Mouse (Mus musculus) intestine, embryonic 16.5 days (tissue): Measurements from ENCODE around the gene Capzb. TPM values are rescaled to one million over a fixed set of nuclear protein-coding genes. Genes with fewer than 3 reads are reported as not detected.

Experiments
- ATAC-seq: fragments of 200-750 bp; cut with Nextera tagmentation; 2 replicates; pipeline ENCODE4 v1.8.0; 2017; ENCODE audit warnings: moderate TSS enrichment, moderate library complexity
- H3K27ac ChIP-seq: fragments of 300-500 bp; sonication (generic); 2 replicates; pipeline ENCODE4 v1.5.1; 2014; ENCODE audit warnings: mild to moderate bottlenecking, low read length
- H3K27me3 ChIP-seq: fragments of 300-500 bp; sonication (generic); replicated peaks from 2 replicates; pipeline ENCODE4 v1.6.1; 2014; ENCODE audit warnings: low read length, control low read depth, mixed read lengths; ENCODE audit not compliant: control insufficient read depth, insufficient read depth
- H3K36me3 ChIP-seq: fragments of 300-500 bp; sonication (generic); 2 replicates; pipeline ENCODE4 v1.6.1; 2014; ENCODE audit warnings: low read length, control low read depth; ENCODE audit not compliant: control insufficient read depth, insufficient read depth
- H3K4me1 ChIP-seq: fragments of 300-500 bp; sonication (generic); 2 replicates; pipeline ENCODE4 v1.6.1; 2014; ENCODE audit warnings: low read length, control low read depth, mixed read lengths; ENCODE audit not compliant: control insufficient read depth, insufficient read depth
- H3K4me2 ChIP-seq: fragments of 300-500 bp; sonication (generic); 2 replicates; pipeline ENCODE4 v1.6.1; 2014; ENCODE audit warnings: low read depth, low read length, control low read depth
- H3K4me3 ChIP-seq: fragments of 300-500 bp; sonication (generic); 2 replicates; pipeline ENCODE4 v1.5.1; 2014; ENCODE audit warnings: mild to moderate bottlenecking, low read length
- H3K9ac ChIP-seq: fragments of 300-500 bp; sonication (generic); 2 replicates; pipeline ENCODE4 v1.6.1; 2014; ENCODE audit warnings: low read depth, low read length
- H3K9me3 ChIP-seq: fragments of 300-500 bp; sonication (generic); 2 replicates; pipeline ENCODE4 v1.6.1; 2016; ENCODE audit warnings: low read length, control low read depth; ENCODE audit not compliant: control insufficient read depth
- WGBS: fragments of 180-500 bp; shearing (Covaris S2); extraction: QIAGEN DNeasy Blood & Tissue Kit; methylation state at CpG from one replicate; pipeline ENCODE4 v1.1.7; 2014; 5-methylcytosine and 5-hydroxymethylcytosine counted together
- polyA plus RNA-seq: library from polyadenylated mRNA; unstranded; fragments of >200 nt; fragmentation: Nextera tagmentation; extraction: Ambion mirVana; gene quantifications from 2 replicates; pipeline ENCODE4 v1.2.1, GENCODE M21; 2015

Gene Capzb
- polyA plus RNA-seq, 1 experiment from 2014 or later, result 454 TPM

DNA sequence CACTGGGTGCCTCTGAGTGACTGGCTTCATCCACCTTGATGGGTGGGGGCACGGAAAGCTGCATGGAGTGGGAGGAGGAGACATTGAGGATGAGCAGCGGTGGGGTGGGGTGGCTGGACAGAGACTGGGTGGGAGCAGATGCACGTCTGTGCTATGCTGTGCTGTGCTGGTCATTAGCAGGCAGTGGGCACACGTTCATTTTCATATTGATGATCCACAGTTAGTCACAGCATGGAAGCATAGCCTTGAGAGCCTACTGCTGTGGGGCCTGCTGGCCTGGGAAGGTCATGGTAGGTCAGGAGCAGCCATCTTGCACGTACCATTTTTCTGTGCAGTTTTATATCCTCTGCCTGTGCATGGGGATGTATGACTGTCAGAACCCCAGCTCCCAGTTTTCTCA is 56.0 kb downstream of the Capzb start:
- H3K9me3 ChIP-seq, result no peaks in the 10 kb centered on the region
- no peaks in the 10 kb centered on the region; the same call in none of the 2 replicates for H3K36me3 ChIP-seq
- H3K4me2 ChIP-seq, result no peak overlapping the region
- peak overlapping the region; percentile 92 for H3K27ac ChIP-seq
- 69% methylated on average over 5 of the region's 5 CpGs for WGBS
- peaks cover 83% of the 10 kb centered on the region for H3K4me1 ChIP-seq
- no peak overlapping the region for H3K4me3 ChIP-seq
- H3K27me3 ChIP-seq, result no peaks in the 10 kb centered on the region
- ATAC-seq, result no peak
- peak overlapping the region; percentile 53 for H3K9ac ChIP-seq

DNA sequence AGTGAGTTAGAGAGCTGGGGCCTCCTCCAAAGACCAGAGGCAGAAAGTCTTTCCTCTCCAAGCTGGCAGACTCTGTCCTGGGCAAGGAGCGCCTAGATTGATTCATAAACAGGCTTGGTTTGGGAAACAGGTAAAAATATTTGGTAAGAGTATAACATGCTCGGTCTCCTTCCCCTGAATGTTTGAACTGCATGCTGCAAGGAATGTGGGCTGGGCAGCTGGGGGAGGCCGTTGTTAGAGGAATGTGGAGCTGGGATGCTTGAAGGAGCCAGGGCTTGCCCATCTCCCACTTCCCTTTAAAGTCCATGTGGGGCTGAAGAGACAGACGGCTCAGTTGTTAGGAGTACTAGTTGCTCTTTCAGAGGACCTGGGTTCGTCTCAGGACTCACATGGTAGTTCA is 57.3 kb downstream of the Capzb start:
- H3K4me3 ChIP-seq, result peak overlapping the region; percentile 17; the same call in 1 of the 2 replicates
- H3K27ac ChIP-seq, result peak overlapping the region; percentile 92
- no peak for ATAC-seq
- no peaks in the 10 kb centered on the region for H3K27me3 ChIP-seq
- H3K9ac ChIP-seq, result peak overlapping the region; percentile 53
- no peaks in the 10 kb centered on the region for H3K9me3 ChIP-seq
- no peaks in the 10 kb centered on the region; the same call in 1 of the 2 replicates for H3K36me3 ChIP-seq
- H3K4me1 ChIP-seq, result peaks cover 71% of the 10 kb centered on the region
- H3K4me2 ChIP-seq, result peak overlapping the region; percentile 34
- WGBS, result 31% methylated on average over 5 of the region's 5 CpGs

DNA sequence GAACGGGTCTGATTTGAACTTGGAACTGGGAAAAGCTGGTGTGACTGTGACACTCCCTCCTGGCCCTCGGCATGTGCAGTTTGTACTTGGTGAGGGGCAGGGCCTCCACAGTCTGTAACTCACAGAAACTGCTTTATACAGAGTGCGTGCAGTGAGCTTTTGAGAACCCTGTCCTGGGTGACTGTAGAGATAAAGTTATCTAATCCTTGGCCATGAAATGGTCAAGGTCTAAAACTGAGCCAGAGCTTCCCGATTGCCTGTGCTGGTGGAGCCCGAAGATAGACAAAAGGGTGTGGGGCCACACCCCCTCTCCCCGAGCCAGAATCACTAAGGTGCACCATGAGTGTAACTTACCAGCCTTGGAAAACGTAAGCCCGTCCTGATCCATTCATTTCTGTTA is 58.2 kb downstream of the Capzb start:
- H3K4me3 ChIP-seq, result no peak overlapping the region
- peak; percentile 95 for ATAC-seq
- no peaks in the 10 kb centered on the region for H3K9me3 ChIP-seq
- peak overlapping the region; percentile 92 for H3K27ac ChIP-seq
- H3K4me2 ChIP-seq, result peak overlapping the region; percentile 46
- H3K27me3 ChIP-seq, result no peaks in the 10 kb centered on the region
- WGBS, result 50% methylated on average over 8 of the region's 8 CpGs
- H3K36me3 ChIP-seq, result no peaks in the 10 kb centered on the region; the same call in 1 of the 2 replicates
- H3K4me1 ChIP-seq, result peaks cover 72% of the 10 kb centered on the region
- peak overlapping the region; percentile 47 for H3K9ac ChIP-seq

DNA sequence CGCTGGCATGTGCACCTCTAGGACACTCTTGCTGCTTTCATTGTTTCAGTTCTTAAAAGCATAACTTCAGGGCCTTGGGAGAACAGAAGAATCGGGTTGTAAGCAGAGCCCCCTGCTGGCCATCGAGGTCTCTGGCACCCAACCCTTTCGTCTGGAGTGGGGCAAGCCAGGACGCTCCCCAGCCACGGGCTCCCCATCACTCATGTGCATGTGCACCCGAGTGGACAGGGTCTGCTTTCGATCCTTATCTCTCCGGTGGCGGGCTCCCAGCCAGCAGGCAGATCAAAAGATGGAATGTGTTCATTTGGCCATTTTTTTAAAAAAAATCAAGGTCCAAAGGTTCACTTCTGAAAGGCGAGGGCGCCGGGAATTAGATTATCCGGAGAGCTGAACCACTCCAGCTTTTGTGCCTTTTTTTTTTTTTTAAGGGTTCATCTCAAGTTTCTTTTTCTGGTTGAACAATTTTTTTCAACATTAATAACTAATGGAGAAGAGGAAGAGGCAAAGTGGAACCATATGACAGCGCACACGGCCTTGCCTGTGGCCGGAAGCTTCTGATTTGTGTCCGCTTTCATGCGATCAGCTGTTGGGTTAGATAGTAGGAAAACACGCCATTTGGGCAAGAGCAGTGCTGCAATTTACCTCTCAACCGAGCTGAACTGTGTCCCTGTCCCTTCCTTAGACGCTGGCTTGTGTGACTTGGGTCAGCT is 59.5 kb downstream of the Capzb start:
- H3K9ac ChIP-seq, result peak overlapping the region; percentile 47
- H3K36me3 ChIP-seq, result no peaks in the 10 kb centered on the region; the same call in 1 of the 2 replicates
- no peaks in the 10 kb centered on the region for H3K9me3 ChIP-seq
- ATAC-seq, result peak; percentile 34
- H3K4me3 ChIP-seq, result no peak overlapping the region
- peak overlapping the region; percentile 46 for H3K4me2 ChIP-seq
- 37% methylated on average over 22 of the region's 22 CpGs for WGBS
- H3K4me1 ChIP-seq, result peaks cover 59% of the 10 kb centered on the region
- no peaks in the 10 kb centered on the region for H3K27me3 ChIP-seq
- H3K27ac ChIP-seq, result peak overlapping the region; percentile 92

DNA sequence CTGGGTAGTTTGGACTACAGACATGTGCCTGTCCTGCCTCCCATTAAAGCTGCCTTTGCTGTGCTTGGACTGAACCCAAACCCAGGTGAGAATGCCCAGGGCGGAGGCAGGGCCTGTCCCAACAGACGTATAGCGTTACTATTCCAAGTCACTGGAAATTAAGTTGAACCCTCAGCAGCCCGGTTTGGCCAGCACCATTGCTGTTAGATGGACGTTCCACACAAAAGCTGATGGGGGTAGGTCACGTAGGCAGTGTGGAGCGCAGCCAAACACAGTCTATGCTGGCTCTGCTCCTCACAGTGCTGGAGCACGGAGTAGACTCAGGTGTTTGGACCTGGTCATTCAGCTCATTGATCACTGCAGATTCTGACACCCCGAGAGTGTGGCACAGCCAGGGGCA is 60.5 kb downstream of the Capzb start:
- Histone ChIP-seq H3K9me3 (no peaks in the 10 kb centered on the region), H3K4me3 (no peak overlapping the region), H3K9ac (no peak overlapping the region), H3K4me1 (peaks cover 49% of the 10 kb centered on the region), H3K36me3 (no peaks in the 10 kb centered on the region; the same call in 1 of the 2 replicates), H3K27me3 (no peaks in the 10 kb centered on the region), H3K27ac (no peak overlapping the region), H3K4me2 (no peak overlapping the region)
- WGBS, result 85% methylated on average over 9 of the region's 9 CpGs
- ATAC-seq, result no peak

DNA sequence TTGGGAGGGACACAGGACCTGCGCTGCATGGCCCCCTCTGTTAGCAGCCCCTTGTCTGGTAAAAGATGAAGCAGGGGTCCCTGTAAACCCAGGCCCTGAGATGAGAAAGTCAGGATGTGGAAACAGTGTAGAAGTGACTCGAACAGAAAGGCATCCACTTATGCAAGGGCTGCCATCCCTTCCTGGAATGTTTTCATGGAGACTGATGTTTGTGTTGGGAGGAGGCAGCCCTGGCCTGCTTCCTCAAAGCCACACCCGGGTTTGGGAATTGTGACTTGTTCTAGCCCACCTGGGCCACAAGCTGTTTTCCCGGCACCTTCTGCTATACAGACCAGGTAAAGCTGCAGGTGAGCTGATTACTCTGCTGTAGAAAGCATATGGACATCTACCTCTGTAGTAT is 63.4 kb downstream of the Capzb start:
- H3K9me3 ChIP-seq, result no peaks in the 10 kb centered on the region
- ATAC-seq, result no peak
- no peaks in the 10 kb centered on the region for H3K27me3 ChIP-seq
- no peak overlapping the region for H3K9ac ChIP-seq
- peaks cover 4% of the 10 kb centered on the region for H3K36me3 ChIP-seq
- WGBS, result 76% methylated on average over 4 of the region's 4 CpGs
- H3K4me1 ChIP-seq, result peaks cover 29% of the 10 kb centered on the region
- no peak overlapping the region for H3K27ac ChIP-seq
- no peak overlapping the region for H3K4me3 ChIP-seq
- H3K4me2 ChIP-seq, result no peak overlapping the region

DNA sequence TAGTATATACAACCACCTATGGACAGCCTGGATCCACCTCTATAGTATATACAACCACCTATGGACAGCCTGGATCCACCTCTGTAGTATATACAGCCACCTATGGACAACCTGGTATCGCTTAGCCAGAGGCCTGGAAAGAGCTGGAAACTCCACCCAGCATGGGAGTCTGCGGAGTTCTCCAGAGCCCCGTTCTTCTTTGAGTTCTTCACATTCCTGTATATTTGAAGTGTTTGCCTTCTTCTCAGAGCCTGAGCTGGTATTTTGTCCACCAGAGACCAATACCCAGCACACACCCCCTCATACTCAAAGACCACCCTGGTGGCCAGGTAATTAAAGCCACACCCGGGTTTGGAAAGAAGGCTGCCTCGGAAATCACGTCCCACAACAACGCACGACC is 64.0 kb downstream of the Capzb start:
- ATAC-seq, result no peak
- Histone ChIP-seq H3K36me3 (peaks cover 4% of the 10 kb centered on the region), H3K4me1 (peaks cover 23% of the 10 kb centered on the region), H3K9me3 (no peaks in the 10 kb centered on the region), H3K9ac (no peak overlapping the region), H3K4me2 (no peak overlapping the region), H3K27ac (no peak overlapping the region), H3K4me3 (no peak overlapping the region), H3K27me3 (no peaks in the 10 kb centered on the region)
- WGBS, result 82% methylated on average over 8 of the region's 8 CpGs

DNA sequence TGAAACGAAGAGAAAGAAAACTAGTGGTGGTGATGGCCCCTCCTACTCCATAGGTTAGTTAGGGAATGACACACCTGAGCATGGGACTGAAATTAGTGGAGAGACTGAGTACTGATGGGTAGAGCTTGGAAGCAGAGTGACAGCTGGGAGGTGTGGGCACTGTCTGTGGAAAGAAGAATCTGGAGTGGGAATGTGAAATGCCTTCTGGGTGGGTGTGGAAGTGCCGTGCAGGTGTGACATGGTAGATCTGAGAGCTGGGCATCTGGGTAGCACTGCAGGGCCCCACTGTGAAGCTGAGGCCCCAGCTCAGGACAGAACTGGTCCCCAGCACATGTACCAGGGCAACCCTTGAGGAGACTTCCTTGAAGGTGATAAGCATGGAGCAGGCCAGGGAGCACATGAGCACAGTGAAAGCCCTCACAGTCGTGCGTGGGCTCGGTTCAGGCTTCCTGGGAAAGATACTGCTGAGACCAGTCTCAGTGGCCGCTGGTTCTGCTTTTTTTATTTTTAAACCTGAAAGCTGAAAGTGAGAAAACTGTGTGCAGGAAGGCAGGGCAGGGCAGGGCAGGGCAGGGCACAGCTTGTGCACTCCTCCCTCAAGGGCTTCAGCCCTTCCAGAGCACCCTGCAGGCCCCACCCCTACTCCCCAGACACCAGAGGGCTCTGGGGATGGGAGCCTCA is 66.1 kb downstream of the Capzb start:
- Histone ChIP-seq H3K4me2 (no peak overlapping the region), H3K9ac (no peak overlapping the region), H3K36me3 (peaks cover 7% of the 10 kb centered on the region), H3K4me1 (peaks cover 16% of the 10 kb centered on the region), H3K4me3 (no peak overlapping the region), H3K9me3 (no peaks in the 10 kb centered on the region), H3K27ac (peak overlapping the region; percentile 54; the same call in 1 of the 2 replicates), H3K27me3 (no peaks in the 10 kb centered on the region)
- ATAC-seq, result peak; percentile 75
- whole genome bisulfite sequencing, result 63% methylated on average over 6 of the region's 6 CpGs

DNA sequence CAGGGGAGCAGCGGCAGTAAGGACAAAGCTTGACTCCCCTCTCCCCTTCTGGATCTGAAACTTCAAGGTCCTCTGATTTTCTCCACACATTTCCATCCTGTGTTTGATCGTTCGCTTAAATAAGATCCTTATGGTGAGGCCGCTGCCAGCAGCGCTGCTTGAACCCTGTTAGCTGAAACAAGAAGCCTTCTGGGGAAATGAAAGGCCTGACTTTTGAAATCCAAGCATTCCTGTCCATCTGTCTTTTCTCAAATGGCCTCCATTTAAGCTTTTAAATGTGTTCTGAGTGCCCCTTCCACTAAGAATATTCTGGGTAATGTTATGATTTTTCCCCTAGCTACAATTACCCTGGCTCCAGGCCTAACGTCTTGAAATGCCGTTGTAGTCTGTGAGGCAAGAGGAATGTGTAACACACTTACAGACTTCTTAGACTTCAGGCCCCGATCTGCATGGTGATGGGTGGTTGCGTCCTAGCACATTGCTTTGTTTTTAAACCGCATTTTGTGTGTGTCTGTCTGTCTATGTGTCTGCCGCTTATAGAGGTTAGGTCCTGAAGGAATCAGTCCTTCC is 66.7 kb downstream of the Capzb start:
- peak overlapping the region; percentile 54; the same call in 1 of the 2 replicates for H3K27ac ChIP-seq
- no peak overlapping the region for H3K9ac ChIP-seq
- no peaks in the 10 kb centered on the region for H3K27me3 ChIP-seq
- H3K4me3 ChIP-seq, result no peak overlapping the region
- H3K36me3 ChIP-seq, result peaks cover 10% of the 10 kb centered on the region
- H3K9me3 ChIP-seq, result no peaks in the 10 kb centered on the region
- no peak overlapping the region for H3K4me2 ChIP-seq
- WGBS, result 67% methylated on average over 11 of the region's 11 CpGs
- peaks cover 16% of the 10 kb centered on the region for H3K4me1 ChIP-seq
- no peak for ATAC-seq
